Mouse (Mus musculus): ENCODE data around the gene Fbxw24. TPM values are rescaled to one million over a fixed set of nuclear protein-coding genes. Genes with fewer than 3 reads are reported as not detected.

Fbxw24 gene
- not detected for total RNA-seq (2023)

DNA sequence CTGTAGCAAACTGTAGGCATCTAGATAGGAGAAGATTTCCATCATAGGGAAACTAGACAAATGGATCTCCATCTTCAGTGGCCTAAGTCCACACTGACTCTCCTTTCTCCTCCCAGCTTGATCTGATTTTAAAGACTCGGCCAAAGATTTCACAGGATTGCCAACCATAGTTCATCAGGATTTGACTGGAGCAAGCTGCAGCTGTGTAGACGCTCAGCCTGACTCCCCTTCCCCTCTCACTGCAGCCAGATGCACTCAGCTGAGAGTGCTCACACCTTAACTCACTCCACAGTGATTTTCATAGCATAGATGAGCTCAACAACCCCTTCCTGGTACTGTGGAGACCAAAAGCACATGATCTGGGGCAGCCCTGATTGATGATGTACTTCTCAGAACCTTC, at the start of gene Fbxw24:
TSS of gene Fbxw24 (minus strand) at position 101 of the 400 bp plus-strand sequence.

DNA sequence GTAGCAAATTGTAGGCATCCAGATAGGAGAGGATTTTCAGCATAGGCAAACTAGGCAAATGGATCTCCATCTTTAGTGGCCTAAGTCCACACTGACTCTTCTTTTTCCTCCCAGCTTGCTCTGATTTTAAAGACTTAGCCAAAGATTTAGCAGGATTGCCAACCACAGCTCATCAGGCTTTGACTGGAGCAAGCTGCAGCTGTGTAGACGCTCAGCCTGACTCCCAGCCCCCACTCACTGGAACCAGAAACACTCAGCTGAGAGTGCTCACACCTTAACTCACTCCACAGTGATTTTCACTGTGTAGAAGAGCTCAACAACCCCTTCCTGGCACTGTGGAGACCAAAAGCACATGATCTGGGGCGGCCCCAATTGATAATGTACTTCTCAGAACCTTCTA, 38.7 kb upstream of the Fbxw24 start, which contains the start of gene Fbxw25:
TSS of gene Fbxw25 (minus strand) at position 101 of the 400 bp plus-strand sequence.

DNA sequence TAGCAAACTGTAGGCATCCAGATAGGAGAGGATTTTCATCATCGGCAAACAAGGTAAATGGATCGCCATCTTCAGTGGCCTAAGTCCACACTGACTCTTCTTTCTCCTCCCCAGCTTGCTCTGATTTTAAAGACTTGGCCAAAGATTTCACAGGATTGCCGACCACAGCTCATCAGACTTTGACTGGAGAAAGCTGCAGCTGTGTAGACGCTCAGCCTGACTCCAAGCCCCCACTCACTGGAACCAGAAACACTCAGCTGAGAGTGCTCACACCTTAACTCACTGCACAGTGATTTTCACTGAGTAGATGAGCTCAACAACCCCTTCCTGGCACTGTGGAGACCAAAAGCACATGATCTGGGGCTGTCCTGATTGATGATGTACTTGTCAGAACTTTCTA, 57.7 kb downstream of the Fbxw24 start, which contains the start of gene Fbxw15:
TSS of gene Fbxw15 (minus strand) at position 101 of the 400 bp plus-strand sequence.

Other genes starting within 250 kb of the Fbxw24 start
- gene Fbxw22, start 221.8 kb downstream of the Fbxw24 start, total RNA-seq (2023): not detected
- gene Fbxw16, start 176.9 kb downstream of the Fbxw24 start, total RNA-seq (2023): not detected
- not detected for gene Fbxw19, start 130.2 kb downstream of the Fbxw24 start, total RNA-seq (2023)
- gene Fbxw15, start 57.8 kb downstream of the Fbxw24 start, total RNA-seq (2023): not detected
- not detected for gene Fbxw25, start 38.6 kb upstream of the Fbxw24 start, total RNA-seq (2023)
- not detected for gene Fbxw18, start 76.6 kb upstream of the Fbxw24 start, total RNA-seq (2023)
- gene Fbxw26, start 120.0 kb upstream of the Fbxw24 start, total RNA-seq (2023): not detected
- gene Fbxw27, start 164.6 kb upstream of the Fbxw24 start, total RNA-seq (2023): not detected
- not detected for gene Spink8, start 186.2 kb upstream of the Fbxw24 start, total RNA-seq (2023)
- gene Nme6, start 206.7 kb upstream of the Fbxw24 start, total RNA-seq (2023): 10 to 100 TPM; 18.1 to 23.2 TPM
- 1 to 10 TPM; 1.0 to 2.1 TPM for gene Camp, start 223.6 kb upstream of the Fbxw24 start, total RNA-seq (2023)
- 10 to 100 TPM; 10.6 to 11.5 TPM for gene Cdc25a, start 249.5 kb upstream of the Fbxw24 start, total RNA-seq (2023)

Measured in B cell, adult 67 days (primary cell).